Mouse (Mus musculus) embryonic facial prominence, embryonic 12.5 days (tissue): ENCODE results near the gene Ubn2. TPM values are rescaled to one million over a fixed set of nuclear protein-coding genes. Genes with fewer than 3 reads are reported as not detected.
"Not testable (repeated sequence)": the region's sequence is repeated elsewhere in the genome, so short reads cannot be mapped to it uniquely, and the experiment has no call there.

ENCODE experiments used
- ATAC-seq: fragments of 200-750 bp; cut with Nextera tagmentation; 2 replicates; pipeline ENCODE4 v1.8.0; 2017; ENCODE audit not compliant: insufficient number of reproducible peaks, insufficient read depth, low FRiP score, low TSS enrichment
- H3K27ac ChIP-seq: fragments of 300-500 bp; sonication (generic); 2 replicates; pipeline ENCODE4 v1.5.1; 2016; ENCODE audit warnings: mild to moderate bottlenecking
- H3K27me3 ChIP-seq: fragments of 300-500 bp; sonication (generic); 2 replicates; pipeline ENCODE4 v1.6.1; 2016; ENCODE audit warnings: mild to moderate bottlenecking, moderate library complexity
- H3K36me3 ChIP-seq: fragments of 300-500 bp; sonication (generic); 2 replicates; pipeline ENCODE4 v1.6.1; 2016; ENCODE audit warnings: mild to moderate bottlenecking
- H3K4me1 ChIP-seq: fragments of 300-500 bp; sonication (generic); 2 replicates; pipeline ENCODE4 v1.6.1; 2016
- H3K4me2 ChIP-seq: fragments of 300-500 bp; sonication (generic); replicated peaks from 2 replicates; pipeline ENCODE4 v1.6.1; 2016; ENCODE audit warnings: mild to moderate bottlenecking, moderate library complexity
- H3K4me3 ChIP-seq: fragments of 300-500 bp; sonication (generic); 2 replicates; pipeline ENCODE4 v1.5.1; 2016; ENCODE audit warnings: mild to moderate bottlenecking
- H3K9ac ChIP-seq: fragments of 300-500 bp; sonication (generic); 2 replicates; pipeline ENCODE4 v1.6.1; 2016; ENCODE audit warnings: mild to moderate bottlenecking, moderate library complexity
- H3K9me3 ChIP-seq: fragments of 300-500 bp; sonication (generic); 2 replicates; pipeline ENCODE4 v1.6.1; 2016; ENCODE audit warnings: mild to moderate bottlenecking, moderate library complexity
- WGBS: fragments of 180-500 bp; shearing (Covaris S2); methylation state at CpG from one replicate; pipeline ENCODE4 v1.1.7; 2016; 5-methylcytosine and 5-hydroxymethylcytosine counted together
- polyA plus RNA-seq: library from polyadenylated mRNA; unstranded; fragments of >200 nt; fragmentation: Nextera tagmentation; extraction: Ambion mirVana; gene quantifications from 2 replicates; pipeline ENCODE4 v1.2.1, GENCODE M21; 2016

Ubn2 gene
- polyA plus RNA-seq, result 17.1 and 21.4 TPM in 2 replicates

- under 1% methylated on average over 64 of the region's 64 CpGs for WGBS
- no peaks in the 10 kb centered on the region for H3K9me3 ChIP-seq
- H3K27me3 ChIP-seq, result no peaks in the 10 kb centered on the region
- peak within 1 kb of the TSS; percentile 98 for H3K27ac ChIP-seq
- peaks cover 6% of the 10 kb centered on the region; the same call in 1 of the 2 replicates for H3K4me1 ChIP-seq
- peak within 1 kb of the TSS; percentile 93 for H3K9ac ChIP-seq
- peak within 1 kb of the TSS; percentile 90 for H3K4me3 ChIP-seq
- H3K36me3 ChIP-seq, result no peaks in the 10 kb centered on the region
- peak; percentile 97 for ATAC-seq
- peak within 1 kb of the TSS; percentile 55 for H3K4me2 ChIP-seq
Measured at GRCm38 (mm10) chr6:38433261-38434033, at the start of gene Ubn2. Gene Ubn2, plus strand, starts transcription at chr6:38433950.

GRCm38 (mm10) chr6:38389671-38390070 lies 44.1 kb upstream of the Ubn2 start:
- ATAC-seq, result no peak
- H3K4me2 ChIP-seq, result no peak overlapping the region
- peaks cover 19% of the 10 kb centered on the region for H3K36me3 ChIP-seq

GRCm38 (mm10) chr6:38432457-38432856 lies 1.3 kb upstream of the Ubn2 start:
- not testable (repeated sequence) for H3K27me3 ChIP-seq, H3K27ac ChIP-seq, H3K4me1 ChIP-seq, ATAC-seq, H3K9ac ChIP-seq, H3K36me3 ChIP-seq, H3K9me3 ChIP-seq
- Histone ChIP-seq H3K4me2 (peak overlapping the region; percentile 55), H3K4me3 (peak overlapping the region; percentile 90; the same call in 1 of the 2 replicates)
- WGBS, result 75% methylated on average over 5 of the region's 5 CpGs

More at GRCm38 (mm10) chr6:38389671-38390070, 44.1 kb upstream of the Ubn2 start:
- Histone ChIP-seq H3K4me1 (no peaks in the 10 kb centered on the region), H3K4me3 (no peak overlapping the region), H3K9me3 (no peaks in the 10 kb centered on the region), H3K27me3 (no peaks in the 10 kb centered on the region), H3K9ac (no peak overlapping the region), H3K27ac (no peak overlapping the region)
- WGBS, result 79% methylated on average over 3 of the region's 3 CpGs

- Histone ChIP-seq H3K36me3 (no peaks in the 10 kb centered on the region), H3K4me3 (peak overlapping the region; percentile 90), H3K27ac (peak overlapping the region; percentile 98), H3K9me3 (no peaks in the 10 kb centered on the region), H3K27me3 (no peaks in the 10 kb centered on the region), H3K4me2 (peak overlapping the region; percentile 55), H3K9ac (peak overlapping the region; percentile 93), H3K4me1 (peaks cover 6% of the 10 kb centered on the region; the same call in 1 of the 2 replicates)
- WGBS, result under 1% methylated on average over 95 of the region's 118 CpGs
- peak; percentile 78 for ATAC-seq
Measured at GRCm38 (mm10) chr6:38434055-38435023, 589 bp downstream of the Ubn2 start.

- no peak overlapping the region for H3K27ac ChIP-seq
- no peak overlapping the region for H3K9ac ChIP-seq
- WGBS, result 91% methylated on average over 3 of the region's 3 CpGs
- H3K4me2 ChIP-seq, result no peak overlapping the region
- no peak for ATAC-seq
- peaks cover 31% of the 10 kb centered on the region for H3K36me3 ChIP-seq
- no peaks in the 10 kb centered on the region for H3K27me3 ChIP-seq
- H3K9me3 ChIP-seq, result no peaks in the 10 kb centered on the region
- H3K4me1 ChIP-seq, result no peaks in the 10 kb centered on the region
- H3K4me3 ChIP-seq, result no peak overlapping the region
Measured at GRCm38 (mm10) chr6:38443842-38444241, 10.1 kb downstream of the Ubn2 start.

- H3K9me3 ChIP-seq, result no peaks in the 10 kb centered on the region
- H3K27me3 ChIP-seq, result no peaks in the 10 kb centered on the region
- no peak overlapping the region for H3K4me2 ChIP-seq
- 89% methylated on average over 2 of the region's 2 CpGs for WGBS
- H3K4me1 ChIP-seq, result no peaks in the 10 kb centered on the region
- no peak overlapping the region for H3K27ac ChIP-seq
- H3K36me3 ChIP-seq, result peaks cover 40% of the 10 kb centered on the region
- H3K9ac ChIP-seq, result no peak overlapping the region
- ATAC-seq, result no peak
- no peak overlapping the region for H3K4me3 ChIP-seq
Measured at GRCm38 (mm10) chr6:38448295-38448694, 14.5 kb downstream of the Ubn2 start.

GRCm38 (mm10) chr6:38453049-38453448 lies 19.3 kb downstream of the Ubn2 start:
- no peak overlapping the region for H3K27ac ChIP-seq
- no peaks in the 10 kb centered on the region for H3K9me3 ChIP-seq
- peaks cover 42% of the 10 kb centered on the region for H3K36me3 ChIP-seq
- H3K4me2 ChIP-seq, result no peak overlapping the region
- no peak for ATAC-seq
- no peak overlapping the region for H3K9ac ChIP-seq
- WGBS, result 97% methylated on average over 4 of the region's 4 CpGs
- no peaks in the 10 kb centered on the region for H3K4me1 ChIP-seq
- H3K27me3 ChIP-seq, result no peaks in the 10 kb centered on the region
- no peak overlapping the region for H3K4me3 ChIP-seq

GRCm38 (mm10) chr6:38456425-38456824 lies 22.7 kb downstream of the Ubn2 start:
- H3K4me2 ChIP-seq, H3K4me3 ChIP-seq, ATAC-seq, H3K27ac ChIP-seq, H3K9me3 ChIP-seq, H3K9ac ChIP-seq, H3K4me1 ChIP-seq, H3K27me3 ChIP-seq: not testable (repeated sequence)
- H3K36me3 ChIP-seq, result peaks cover 24% of the 10 kb centered on the region

GRCm38 (mm10) chr6:38458075-38458474 lies 24.3 kb downstream of the Ubn2 start:
- Histone ChIP-seq H3K36me3 (peaks cover 26% of the 10 kb centered on the region), H3K4me2 (no peak overlapping the region)
- WGBS, result 96% methylated on average over 3 of the region's 3 CpGs

GRCm38 (mm10) chr6:38469591-38469990 lies 35.8 kb downstream of the Ubn2 start:
- Histone ChIP-seq H3K9ac (no peak overlapping the region), H3K27ac (no peak overlapping the region), H3K4me3 (no peak overlapping the region), H3K4me1 (no peaks in the 10 kb centered on the region), H3K36me3 (peaks cover 45% of the 10 kb centered on the region), H3K4me2 (no peak overlapping the region), H3K9me3 (peaks cover 3% of the 10 kb centered on the region; the same call in 1 of the 2 replicates), H3K27me3 (no peaks in the 10 kb centered on the region)
- ATAC-seq, result no peak
- 87% methylated on average over 4 of the region's 4 CpGs for WGBS

More at GRCm38 (mm10) chr6:38458075-38458474, 24.3 kb downstream of the Ubn2 start:
- no peak for ATAC-seq
- Histone ChIP-seq H3K27me3 (no peaks in the 10 kb centered on the region), H3K9ac (no peak overlapping the region), H3K27ac (no peak overlapping the region), H3K4me3 (no peak overlapping the region), H3K4me1 (no peaks in the 10 kb centered on the region), H3K9me3 (no peaks in the 10 kb centered on the region)

- Histone ChIP-seq H3K27me3 (no peaks in the 10 kb centered on the region), H3K36me3 (peaks cover 50% of the 10 kb centered on the region), H3K27ac (no peak overlapping the region), H3K4me2 (no peak overlapping the region), H3K4me3 (no peak overlapping the region), H3K4me1 (no peaks in the 10 kb centered on the region), H3K9me3 (no peaks in the 10 kb centered on the region), H3K9ac (no peak overlapping the region)
- no peak for ATAC-seq
- WGBS, result 80% methylated on average over 5 of the region's 5 CpGs
Measured at GRCm38 (mm10) chr6:38481694-38482371, 48.1 kb downstream of the Ubn2 start.
